Mouse (Mus musculus): ENCODE results near the gene Ankrd22.

DNA sequence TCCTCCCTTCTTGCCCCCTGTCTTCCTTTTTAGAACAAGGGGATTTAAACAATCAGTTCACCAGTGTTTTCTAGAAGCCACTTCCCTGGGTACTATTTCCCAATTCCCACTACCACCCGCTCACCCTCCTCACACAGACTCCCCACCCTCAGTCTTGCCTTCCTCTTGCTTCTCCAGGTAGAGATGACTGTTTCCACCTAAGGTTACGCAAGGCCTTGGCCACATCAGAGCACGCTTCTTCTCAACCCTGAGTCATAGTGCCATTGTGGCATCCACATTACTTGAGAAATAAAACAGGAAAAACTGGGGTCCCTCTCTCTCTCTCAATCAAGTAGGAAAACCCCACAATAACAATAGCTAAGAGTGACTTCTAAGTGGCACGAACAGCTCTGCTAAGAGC lies 13.3 kb upstream of the Ankrd22 start:
- TF ChIP-seq POLR2A (IDR thresholded peaks at IDR 0.05; ENCODE audit: low read depth, low read length) (no peak), CTCF (IDR thresholded peaks at IDR 0.05; ENCODE audit: borderline replicate concordance, insufficient read depth, low read length) (no peak)

Data from embryonic fibroblast, embryonic 13.5 days (primary cell).